Mouse (Mus musculus) hematopoietic stem cell, adult 5-6 weeks (primary cell): ENCODE results near the gene Arl4d. TPM values are rescaled to one million over a fixed set of nuclear protein-coding genes. Genes with fewer than 3 reads are reported as not detected.

ENCODE experiments used
- ATAC-seq, 2 experiments: fragments of 125-278 bp in 1 of 2; replicated peaks in 1 of 2; 2 replicates each; pipeline ENCODE4 v1.8.0; 2016 to 2017; ENCODE audit warnings: inconsistent platforms in 2 of 2, mild to moderate bottlenecking in 2 of 2, moderate number of reproducible peaks in 2 of 2, low read depth in 1 of 2, moderate TSS enrichment in 1 of 2; ENCODE audit not compliant: low FRiP score in 2 of 2, poor library complexity in 2 of 2, severe bottlenecking in 2 of 2, insufficient read depth in 1 of 2, low TSS enrichment in 1 of 2
- total RNA-seq: library from RNA; stranded (forward); fragments of 172-1452, 232-1000 nt; gene quantifications from 2 replicates; pipeline ENCODE4 v1.2.3, GENCODE M21; 2017

Gene Arl4d
- total RNA-seq, 1 experiment from 2014 or later: 2.5 TPM

GRCm38 (mm10) chr11:101697156-101697861 lies 32.0 kb downstream of the Arl4d start:
- no peak for ATAC-seq

- ATAC-seq: no peak
Observed at GRCm38 (mm10) chr11:101698114-101698513, 32.8 kb downstream of the Arl4d start.

GRCm38 (mm10) chr11:101699556-101699955 lies 34.2 kb downstream of the Arl4d start:
- ATAC-seq: no peak

- ATAC-seq: no peak
Observed at GRCm38 (mm10) chr11:101699991-101700390, 34.6 kb downstream of the Arl4d start.

GRCm38 (mm10) chr11:101700446-101700845 lies 35.1 kb downstream of the Arl4d start:
- peak in 1 of 2 experiments; percentile 53; a peak in 2 of 4 replicates for ATAC-seq

GRCm38 (mm10) chr11:101704081-101704480 lies 38.7 kb downstream of the Arl4d start:
- no peak for ATAC-seq

GRCm38 (mm10) chr11:101706764-101707448 lies 41.6 kb downstream of the Arl4d start:
- no peak for ATAC-seq

- peak; percentile 53 to 64; a peak in 3 of 4 replicates for ATAC-seq
Observed at GRCm38 (mm10) chr11:101708482-101708881, 43.1 kb downstream of the Arl4d start.

- no peak for ATAC-seq
Observed at GRCm38 (mm10) chr11:101712811-101713210, 47.5 kb downstream of the Arl4d start.

GRCm38 (mm10) chr11:101714012-101714411 lies 48.7 kb downstream of the Arl4d start:
- no peak for ATAC-seq

Other genes starting within 250 kb of the Arl4d start
- gene Aarsd1, start 247.9 kb upstream of the Arl4d start, total RNA-seq: 46.5 and 52.0 TPM in 2 replicates
- 1.6 TPM in 1 of 2 replicates, not detected in the other for gene Gm27029, start 240.7 kb upstream of the Arl4d start, total RNA-seq
- 4.8 and 7.0 TPM in 2 replicates for gene Rundc1, start 240.5 kb upstream of the Arl4d start, total RNA-seq
- 1.0 TPM in 1 of 2 replicates, not detected in the other for gene Ptges3l, start 240.2 kb upstream of the Arl4d start, total RNA-seq
- 2,436 and 4,983 TPM in 2 replicates for gene Rpl27, start 223.2 kb upstream of the Arl4d start, total RNA-seq
- gene Ifi35, start 217.1 kb upstream of the Arl4d start, total RNA-seq: 34.3 and 37.2 TPM in 2 replicates
- gene Rnd2, start 200.5 kb upstream of the Arl4d start, total RNA-seq: 5.3 and 5.8 TPM in 2 replicates
- 22.9 and 29.3 TPM in 2 replicates for gene Vat1, start 199.3 kb upstream of the Arl4d start, total RNA-seq
- 38.6 and 42.1 TPM in 2 replicates for gene Brca1, start 113.6 kb upstream of the Arl4d start, total RNA-seq
- 85.9 and 90.5 TPM in 2 replicates for gene Nbr1, start 113.4 kb upstream of the Arl4d start, total RNA-seq
- gene Tmem106a, start 83.3 kb upstream of the Arl4d start, total RNA-seq: 2.6 and 3.9 TPM in 2 replicates
- not detected in 2 replicates for gene Gm11634, start 66.3 kb upstream of the Arl4d start, total RNA-seq
- gene Rdm1, start 38.3 kb upstream of the Arl4d start, total RNA-seq: 10.3 and 20.6 TPM in 2 replicates
- gene Dhx8, start 67.4 kb downstream of the Arl4d start, total RNA-seq: 33.5 and 52.1 TPM in 2 replicates
- gene Etv4, start 119.8 kb downstream of the Arl4d start, total RNA-seq: not detected in 2 replicates
- gene Meox1, start 228.8 kb downstream of the Arl4d start, total RNA-seq: not detected in 2 replicates